Mouse (Mus musculus) kidney, postnatal 14 days (tissue): ENCODE results near the gene Amot.

ENCODE experiments used
- DNase-seq: peaks from one replicate; pipeline ENCODE4 v3.0.0; 2022; ENCODE audit warnings: mixed read lengths

Amot gene

GRCm38 (mm10) chrX:145479942-145480341, 25.0 kb downstream of the Amot start:
- no peak for DNase-seq

DNA sequence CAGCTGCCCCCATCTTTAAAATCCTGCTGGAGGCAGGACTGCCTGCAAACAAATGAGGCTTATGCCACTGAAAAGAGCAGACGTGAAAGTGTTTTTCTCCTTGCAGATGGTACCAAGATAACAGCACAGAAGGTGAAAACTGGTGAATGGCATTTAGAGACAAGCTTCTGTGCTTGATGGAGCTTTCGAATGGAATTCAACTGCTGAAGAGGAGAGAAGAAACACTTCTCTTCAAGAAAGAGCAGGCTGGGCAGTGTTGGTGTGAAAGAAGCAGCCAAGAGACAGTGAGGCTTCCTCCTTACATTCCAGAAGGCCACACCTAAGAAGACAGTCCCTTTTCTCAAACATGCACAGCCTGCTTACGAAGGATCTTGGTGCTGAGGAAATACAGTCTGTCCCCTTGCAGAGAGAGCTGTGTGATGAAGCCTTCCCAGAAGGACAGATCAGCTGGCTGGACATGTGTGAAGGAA, 27.2 kb downstream of the Amot start:
- DNase-seq: no peak

DNA sequence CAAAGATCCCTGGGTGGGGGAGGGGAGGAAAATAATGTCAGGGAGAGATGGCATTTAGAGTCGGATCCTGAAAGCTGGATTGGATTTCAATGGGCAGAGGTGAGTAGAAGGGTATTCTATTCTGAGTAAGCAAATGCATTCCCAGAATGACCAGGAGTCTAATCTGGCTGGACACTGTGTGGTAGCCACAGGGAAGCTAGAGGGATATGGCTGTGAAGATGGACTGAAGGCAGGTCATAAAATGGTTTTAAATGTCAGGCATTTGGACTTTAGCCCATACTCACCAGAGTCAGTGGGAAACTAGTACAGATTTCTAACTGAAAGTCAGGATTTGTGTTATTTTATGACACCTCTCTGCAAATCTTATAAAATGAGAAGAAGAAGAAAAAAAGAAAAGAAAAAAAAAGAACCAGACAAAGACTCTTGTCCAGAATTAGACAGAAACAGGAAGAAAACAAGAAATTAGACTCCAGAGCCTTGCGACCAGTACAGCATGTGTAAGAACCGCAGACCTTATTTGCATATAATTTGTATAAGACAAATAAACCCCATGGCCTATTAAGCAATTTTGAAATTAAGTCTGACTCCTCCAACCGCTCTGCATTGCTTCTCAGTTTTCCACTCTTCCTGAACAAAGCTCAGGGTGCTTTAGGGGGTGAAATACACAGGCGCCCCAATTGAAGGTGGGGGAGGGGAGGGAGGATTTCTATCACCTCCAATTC, 27.8 kb downstream of the Amot start:
- no peak for DNase-seq

GRCm38 (mm10) chrX:145468264-145468663, 36.7 kb downstream of the Amot start:
- DNase-seq: no peak

- DNase-seq: no peak
These were observed 41.5 kb downstream of the Amot start for GRCm38 (mm10) chrX:145463524-145463923.

GRCm38 (mm10) chrX:145461339-145461738, 43.6 kb downstream of the Amot start:
- DNase-seq: no peak

- DNase-seq: no peak
These were observed 48.7 kb downstream of the Amot start for GRCm38 (mm10) chrX:145456251-145456650.

DNA sequence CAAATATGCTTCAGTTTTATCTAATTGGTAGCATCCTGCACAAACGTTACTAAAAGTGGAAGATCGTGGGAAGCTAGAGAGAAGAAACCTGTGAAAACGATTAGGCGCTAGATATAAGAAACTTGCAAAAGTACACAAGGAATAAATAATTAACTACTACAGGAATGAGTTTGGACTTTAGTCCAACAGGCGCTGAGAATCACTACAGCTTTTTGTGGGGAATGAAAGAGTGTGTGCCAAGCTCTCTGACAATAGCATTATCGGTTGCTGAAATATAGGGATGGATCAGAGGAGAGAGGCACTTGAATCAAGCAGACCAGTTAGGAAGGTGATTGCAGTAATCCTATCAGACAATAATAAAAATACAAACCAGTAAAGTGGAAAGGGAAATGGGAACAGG, 49.4 kb downstream of the Amot start:
- peak; percentile 2 for DNase-seq

DNA sequence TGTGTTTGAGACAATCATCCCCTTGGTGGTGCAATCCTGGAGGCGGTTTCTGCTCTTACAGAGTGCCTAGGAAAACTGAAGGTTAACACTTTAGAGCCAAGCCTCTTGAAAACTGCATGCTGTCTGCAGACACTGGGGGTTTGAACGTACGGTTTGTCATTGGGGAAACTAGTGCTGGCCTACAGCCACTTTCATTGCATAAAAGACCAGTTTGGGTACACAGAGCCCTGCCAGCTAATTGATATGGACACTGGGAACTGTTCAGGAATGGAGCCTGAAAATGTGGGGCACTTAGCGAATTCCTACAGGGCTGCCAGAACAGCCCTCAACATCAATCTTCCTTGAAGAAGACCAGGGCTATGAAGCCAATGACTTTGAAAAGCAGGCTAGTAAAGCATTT, 50.2 kb downstream of the Amot start:
- no peak for DNase-seq

- no peak for DNase-seq
These were observed 63.5 kb downstream of the Amot start for GRCm38 (mm10) chrX:145441526-145441925.

- no peak for DNase-seq
These were observed 71.3 kb downstream of the Amot start for GRCm38 (mm10) chrX:145433652-145434051.

DNA sequence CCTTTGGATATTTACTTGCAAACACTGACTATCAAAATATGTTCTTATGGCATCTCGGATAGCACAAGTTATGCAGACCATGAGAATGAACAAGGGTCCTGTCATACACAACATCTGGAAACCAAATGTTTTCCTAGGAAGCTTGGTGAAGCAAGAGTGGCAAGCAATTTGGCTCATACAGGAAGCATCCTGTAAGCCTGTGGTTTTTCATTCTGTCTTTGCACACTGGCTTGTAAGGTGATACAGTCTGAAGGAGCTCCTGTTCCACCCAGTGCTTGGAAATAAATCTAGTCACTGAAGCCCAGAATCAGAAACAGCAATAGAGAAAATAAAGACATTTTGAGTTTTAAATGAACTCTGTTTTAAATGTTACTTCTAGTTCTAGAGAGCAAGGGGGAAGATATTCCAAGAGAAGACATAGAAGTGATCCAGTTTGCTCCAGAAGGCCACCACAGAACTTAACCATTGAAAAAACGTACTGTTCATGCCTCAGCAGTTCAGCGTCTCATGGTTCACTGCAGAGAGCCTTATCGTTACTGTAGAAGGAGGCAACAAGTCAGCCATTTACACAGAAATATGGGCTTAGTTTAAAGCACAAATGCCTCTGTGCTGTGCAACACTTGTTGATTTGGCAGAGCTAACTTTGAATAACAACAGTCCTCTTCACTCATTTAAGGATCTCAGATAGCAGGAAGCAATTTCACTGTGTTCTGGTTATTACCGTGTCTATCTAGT, 74.0 kb downstream of the Amot start:
- no peak for DNase-seq

DNA sequence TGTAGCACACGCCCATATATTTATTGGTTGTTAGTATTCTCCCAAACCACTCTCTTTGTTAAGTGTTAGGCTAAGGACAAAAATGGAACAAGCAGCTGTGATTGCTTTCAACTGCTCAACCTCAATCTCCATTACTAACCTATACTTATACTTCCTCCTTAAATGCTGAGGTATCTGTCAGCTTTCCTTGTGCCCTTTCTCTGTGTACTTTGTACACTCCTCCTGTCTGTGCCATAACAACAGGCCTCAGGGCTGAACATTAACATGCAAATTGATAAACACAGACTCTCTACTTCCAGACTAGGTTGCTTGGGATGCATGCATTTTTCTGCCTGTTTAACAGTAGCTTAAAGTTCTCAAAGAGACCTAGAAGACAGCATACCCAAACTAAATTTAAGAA, 76.2 kb downstream of the Amot start:
- no peak for DNase-seq

- DNase-seq: no peak
These were observed 81.0 kb downstream of the Amot start for GRCm38 (mm10) chrX:145424026-145424425.

DNA sequence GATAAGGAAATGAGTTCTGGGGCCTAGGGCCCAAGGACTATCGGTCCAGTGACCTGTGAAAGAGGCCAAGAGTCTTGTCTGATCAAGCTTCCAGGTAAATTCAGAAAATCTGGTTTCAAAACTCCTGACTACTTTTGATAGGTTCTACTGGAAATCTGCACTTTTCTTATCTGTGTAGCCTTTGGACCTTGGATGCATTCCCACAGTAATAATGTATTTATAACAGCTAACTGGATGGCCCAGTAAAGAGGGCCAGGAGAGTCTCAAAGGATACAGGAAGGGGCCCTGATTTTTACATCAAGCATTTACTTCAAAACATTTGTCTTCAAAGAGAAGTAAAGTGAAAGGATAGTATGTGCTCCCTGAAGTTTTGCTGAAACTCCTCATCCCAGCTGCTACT, 90.7 kb downstream of the Amot start:
- no peak for DNase-seq

- DNase-seq: peak; percentile 1
These were observed 93.6 kb downstream of the Amot start for GRCm38 (mm10) chrX:145411425-145411824.

GRCm38 (mm10) chrX:145406052-145406451, 98.9 kb downstream of the Amot start:
- DNase-seq: no peak

- DNase-seq: no peak
These were observed 103.1 kb downstream of the Amot start for GRCm38 (mm10) chrX:145401926-145402325.

DNA sequence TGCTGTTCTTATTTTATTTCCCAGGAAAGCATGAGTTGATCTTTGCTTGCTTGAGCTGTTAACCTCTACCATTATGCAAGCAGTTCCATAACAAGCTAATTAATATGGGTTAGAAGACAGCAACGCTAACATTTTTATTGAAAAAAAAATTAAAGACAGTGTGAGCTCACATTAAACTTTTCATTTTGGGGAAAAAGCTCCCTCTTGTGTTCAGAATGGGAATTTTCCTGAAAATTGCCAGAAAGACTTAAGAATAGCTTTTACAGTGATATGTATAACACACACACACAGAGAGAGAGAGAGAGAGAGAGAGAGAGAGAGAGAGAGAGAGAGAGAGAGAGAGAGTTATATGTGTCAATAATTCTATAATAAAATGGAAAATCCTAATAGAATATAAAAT, 105.7 kb downstream of the Amot start:
- peak; percentile 3 for DNase-seq
